25 mouse cellular contexts compared by ENCODE assay signal in the genomic region with DNA sequence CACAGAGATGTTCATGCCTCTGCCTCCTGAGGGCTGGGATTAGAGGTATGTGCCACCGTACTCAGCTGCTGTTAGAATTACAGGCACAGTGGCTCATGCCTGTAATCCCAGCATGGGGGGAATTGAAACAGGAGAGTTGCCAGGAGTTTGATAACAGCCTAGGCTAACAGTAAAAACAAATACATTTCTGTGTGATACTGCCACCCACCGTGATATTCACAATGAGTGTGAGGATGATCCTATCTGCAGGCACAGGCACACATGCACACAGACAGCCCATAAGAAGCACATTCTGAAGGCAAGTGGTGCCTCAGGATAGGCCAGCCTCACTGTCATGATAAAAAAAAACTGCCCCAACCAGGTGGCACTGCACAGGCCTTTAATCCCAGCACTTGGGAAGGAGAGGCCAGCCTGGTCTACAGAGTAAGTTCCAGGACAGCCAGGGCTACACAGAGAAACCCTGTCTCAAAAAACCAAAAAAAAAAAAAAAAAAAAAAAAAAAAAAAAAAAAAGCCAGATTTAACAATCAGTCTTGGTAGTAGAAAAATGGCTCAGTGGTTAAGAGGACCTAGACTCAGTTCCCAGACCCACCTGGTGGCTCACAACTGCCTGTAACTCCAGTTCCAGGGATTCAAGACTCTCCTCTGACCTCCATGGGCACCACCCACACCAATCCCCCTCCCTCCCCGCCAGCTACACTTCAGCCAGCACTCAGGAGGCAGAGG. TPM values are rescaled to one million over a fixed set of nuclear protein-coding genes. Genes with fewer than 3 reads are reported as not detected.
DNase-seq lines count a peak whose midpoint lies in the region; ATAC-seq and TF ChIP-seq lines count a peak whose summit lies in the region.
"Had no signal": no experiment of that assay in that cellular context is flagged by ENCODE, and none has a peak within 500 bp of the region (broad histone marks: within the 10 kb centered on the region; RNA-seq: fewer than 3 reads in every experiment).

No protein-coding gene starts in this region.

- TF ChIP-seq CTCF in liver, embryonic 14.5 days (IDR thresholded peaks at IDR 0.05; ENCODE audit: low read depth), result no peak

- DNase-seq in cerebellum, postnatal 14 days, result peak; percentile 39 to 45
- no peak for DNase-seq in cerebellum, postnatal 25 days
- no peak for DNase-seq in ES-E14 (ENCODE audit: low read depth, low spot score)
- no peak for DNase-seq in liver, embryonic 14.5 days (ENCODE audit: low read depth in 3 of 3, low spot score in 3 of 3)
- no peak for DNase-seq in right cerebral cortex, postnatal 36 days (ENCODE audit: low spot score in 2 of 2)
- DNase-seq in gastrocnemius, postnatal 10 days, result no peak
- DNase-seq: adrenal gland, adult 8-10 months; cerebellum, adult 11 months; cerebellum, adult 8-10 months; embryo, embryonic 11 days; gastrocnemius, adult 2 months; heart, adult 18-20 months; heart, postnatal 10 days; heart, postnatal 4 days had no signal

- 49% methylated on average over 3 of the region's 3 CpGs for WGBS in liver, embryonic 14.5 days (ENCODE audit: insufficient replicate concordance)

- peaks cover 26% of the 10 kb centered on the region for H3K27me3 ChIP-seq in liver, embryonic 14.5 days (ENCODE audit: control insufficient read depth, insufficient read depth, low read length)

- in situ Hi-C loops in ES-E14 (cut with MboI; ENCODE audit: low sequenced_read_pairs in 2 of 2, unreplicated experiment in 2 of 2), result no loop called here

- H3K36me3 ChIP-seq in ES-E14 (ENCODE audit: control insufficient read depth, insufficient read depth, low read length, poor library complexity, severe bottlenecking), result peaks cover 19% of the 10 kb centered on the region
- H3K36me3 ChIP-seq in liver, embryonic 14.5 days (replicated peaks; ENCODE audit: control insufficient read depth, insufficient read depth, low read depth), result no peaks in the 10 kb centered on the region; the same call in 1 of the 2 replicates

- H3K4me3 ChIP-seq in ES-E14 (ENCODE audit: insufficient read depth in 1 of 2, low read depth in 1 of 2, low read length in 2 of 2, poor library complexity in 1 of 2, severe bottlenecking in 1 of 2), result no peak overlapping the region
- no peak overlapping the region for H3K4me3 ChIP-seq in liver, embryonic 14.5 days (ENCODE audit: insufficient read depth in 1 of 2, low read depth in 2 of 2, low read length in 2 of 2)
- H3K4me3 ChIP-seq: embryonic facial prominence, embryonic 15.5 days; erythroblast, embryonic 14.5 days; forebrain, embryonic 10.5 days; gastrocnemius, adult 2 months; heart, embryonic 10.5 days; hindbrain, embryonic 12.5 days had no signal

- peaks cover 0 to 7% of the 10 kb centered on the region in 2 experiments; a peak in 1 of 4 replicates for H3K4me1 ChIP-seq in ES-E14 (ENCODE audit: control insufficient read depth in 2 of 2, insufficient read depth in 2 of 2, low read length in 2 of 2, poor library complexity in 1 of 2)
- H3K4me1 ChIP-seq in liver, embryonic 14.5 days (replicated peaks; ENCODE audit: control insufficient read depth in 2 of 2, insufficient read depth in 2 of 2, low read length in 1 of 2), result no peaks in the 10 kb centered on the region

- H3K4me2 ChIP-seq in liver, embryonic 14.5 days (ENCODE audit: low read depth), result no peak overlapping the region
- H3K4me2 ChIP-seq: embryonic facial prominence, embryonic 15.5 days; hindbrain, embryonic 12.5 days had no signal

- H3K9ac ChIP-seq in ES-E14 (ENCODE audit: insufficient read depth, low read depth, low read length, poor library complexity, severe bottlenecking), result no peak overlapping the region
- H3K9ac ChIP-seq in liver, embryonic 14.5 days (replicated peaks), result no peak overlapping the region
- H3K9ac ChIP-seq: embryonic facial prominence, embryonic 15.5 days; hindbrain, embryonic 12.5 days had no signal

- no peak for TF ChIP-seq EP300 in liver, embryonic 14.5 days (IDR thresholded peaks at IDR 0.05; ENCODE audit: low read depth)

- peak; percentile 66 for ATAC-seq in liver, embryonic 14.5 days (ENCODE audit: insufficient read depth)
- ATAC-seq in megakaryocyte-erythroid progenitor cell, adult 5-6 weeks (replicated peaks; ENCODE audit: low FRiP score, low TSS enrichment, poor library complexity, severe bottlenecking), result peak; percentile 81
- ATAC-seq: forebrain, embryonic 14.5 days; hindbrain, embryonic 16.5 days had no signal

- no peaks in the 10 kb centered on the region for H3K9me3 ChIP-seq in ES-E14 (ENCODE audit: control insufficient read depth, insufficient read depth, low read depth, low read length)
- H3K9me3 ChIP-seq in liver, embryonic 14.5 days (ENCODE audit: control insufficient read depth, low read length), result no peaks in the 10 kb centered on the region
- H3K9me3 ChIP-seq: embryonic facial prominence, embryonic 15.5 days; forebrain, embryonic 10.5 days; heart, embryonic 10.5 days; hindbrain, embryonic 12.5 days had no signal

- no peak overlapping the region for H3K27ac ChIP-seq in ES-E14 (ENCODE audit: insufficient read depth, low read depth, low read length, poor library complexity, severe bottlenecking)
- H3K27ac ChIP-seq in liver, embryonic 14.5 days, result no peak overlapping the region
- H3K27ac ChIP-seq: embryonic facial prominence, embryonic 15.5 days; forebrain, embryonic 10.5 days; gastrocnemius, adult 2 months; heart, embryonic 10.5 days; hindbrain, embryonic 12.5 days had no signal

TF ChIP-seq in ES-E14, 5 proteins besides CTCF, POLR2A, EP300 and RAD21:
- TF ChIP-seq ZNF384 (IDR thresholded peaks at IDR 0.05; ENCODE audit: low read depth, low read length), result 0 out of 2 replicates have a peak, but pooled peaks have one; percentile 60
- no peak for TF ChIP-seq CHD2 (IDR thresholded peaks at IDR 0.05; ENCODE audit: low read depth, low read length)
TF ChIP-seq in ES-E14: peak in this region for 1.

RNA-seq across cellular contexts. Expression of a gene that starts 6.3 kb away (rescaled TPM):
- 0.76 and 0.95 TPM in 2 replicates for total RNA-seq in ES-E14 (2012; rRNA removed)
- not detected in 2 replicates for polyA plus RNA-seq in liver, embryonic 14.5 days (2012; rRNA removed)
- not detected in 2 replicates for polyA plus RNA-seq in liver, embryonic 14.5 days (2014; fragmentation: Nextera tagmentation; extraction: Ambion mirVana)
- not detected in 2 replicates for total RNA-seq in megakaryocyte-erythroid progenitor cell, adult 5-6 weeks (2014; fragmentation: Nextera tagmentation)
- total RNA-seq in megakaryocyte-erythroid progenitor cell, adult 5-6 weeks (2017), result not detected in 2 replicates
- under 1 TPM; 0.70 to 0.99 TPM for total RNA-seq in gastrocnemius, postnatal 10 days (2021)
- total RNA-seq: common myeloid progenitor, adult 5-6 weeks; gastrocnemius, adult 2 months; heart, adult 18-20 months; heart, postnatal 10 days; heart, postnatal 4 days had no signal
- polyA plus RNA-seq: erythroblast, embryonic 14.5 days; heart, embryonic 14.5 days had no signal

RNA-seq across cellular contexts. Expression of a gene that starts 19.2 kb away (rescaled TPM):
- total RNA-seq in ES-E14 (2012; rRNA removed), result 12.0 and 31.9 TPM in 2 replicates
- 0.16 TPM in 1 of 2 replicates, not detected in the other for polyA plus RNA-seq in liver, embryonic 14.5 days (2012; rRNA removed)
- 0.22 and 0.30 TPM in 2 replicates for polyA plus RNA-seq in liver, embryonic 14.5 days (2014; fragmentation: Nextera tagmentation; extraction: Ambion mirVana)
- not detected in 2 replicates for total RNA-seq in megakaryocyte-erythroid progenitor cell, adult 5-6 weeks (2014; fragmentation: Nextera tagmentation)
- not detected in 2 replicates for total RNA-seq in megakaryocyte-erythroid progenitor cell, adult 5-6 weeks (2017)
- 1 to 10 TPM in 1 of 2 experiments, under 1 TPM in 1; 0.99 to 2.5 TPM for total RNA-seq in gastrocnemius, postnatal 10 days (2021)
- total RNA-seq: common myeloid progenitor, adult 5-6 weeks; gastrocnemius, adult 2 months; heart, adult 18-20 months; heart, postnatal 4 days had no signal
- polyA plus RNA-seq: erythroblast, embryonic 14.5 days had no signal

RNA-seq across cellular contexts. Expression of a gene that starts 21.5 kb away (rescaled TPM):
- 0.13 and 0.26 TPM in 2 replicates for total RNA-seq in ES-E14 (2012; rRNA removed)
- 0.07 and 0.11 TPM in 2 replicates for polyA plus RNA-seq in liver, embryonic 14.5 days (2012; rRNA removed)
- polyA plus RNA-seq in liver, embryonic 14.5 days (2014; fragmentation: Nextera tagmentation; extraction: Ambion mirVana), result 0.24 and 0.27 TPM in 2 replicates
- total RNA-seq in megakaryocyte-erythroid progenitor cell, adult 5-6 weeks (2014; fragmentation: Nextera tagmentation), result not detected in 2 replicates
- not detected in 2 replicates for total RNA-seq in megakaryocyte-erythroid progenitor cell, adult 5-6 weeks (2017)
- 1 to 10 TPM; 1.0 to 1.1 TPM for total RNA-seq in gastrocnemius, postnatal 10 days (2021)
- total RNA-seq: common myeloid progenitor, adult 5-6 weeks; gastrocnemius, adult 2 months; heart, adult 18-20 months; heart, postnatal 10 days; heart, postnatal 4 days had no signal
- polyA plus RNA-seq: embryonic facial prominence, embryonic 11.5 days; erythroblast, embryonic 14.5 days; forebrain, embryonic 10.5 days; forebrain, embryonic 14.5 days; heart, embryonic 10.5 days; heart, embryonic 14.5 days; hindbrain, embryonic 12.5 days; hindbrain, embryonic 16.5 days had no signal

RNA-seq across cellular contexts. Expression of a gene that starts 29.4 kb away (rescaled TPM):
- 23.7 and 31.1 TPM in 2 replicates for total RNA-seq in ES-E14 (2012; rRNA removed)
- 6.9 and 7.8 TPM in 2 replicates for polyA plus RNA-seq in liver, embryonic 14.5 days (2012; rRNA removed)
- 11.1 and 13.6 TPM in 2 replicates for polyA plus RNA-seq in liver, embryonic 14.5 days (2014; fragmentation: Nextera tagmentation; extraction: Ambion mirVana)
- total RNA-seq in megakaryocyte-erythroid progenitor cell, adult 5-6 weeks (2014; fragmentation: Nextera tagmentation), result 54.5 and 74.1 TPM in 2 replicates
- total RNA-seq in megakaryocyte-erythroid progenitor cell, adult 5-6 weeks (2017), result 11.0 and 32.1 TPM in 2 replicates
- total RNA-seq in gastrocnemius, postnatal 10 days (2021), result 10 to 100 TPM; 24.6 to 28.7 TPM

RNA-seq across cellular contexts. Expression of a gene that starts 29.5 kb away (rescaled TPM):
- total RNA-seq in ES-E14 (2012; rRNA removed), result 7.3 and 9.7 TPM in 2 replicates
- polyA plus RNA-seq in liver, embryonic 14.5 days (2012; rRNA removed), result 10.7 and 13.6 TPM in 2 replicates
- 11.3 and 13.0 TPM in 2 replicates for polyA plus RNA-seq in liver, embryonic 14.5 days (2014; fragmentation: Nextera tagmentation; extraction: Ambion mirVana)
- 23.0 and 39.1 TPM in 2 replicates for total RNA-seq in megakaryocyte-erythroid progenitor cell, adult 5-6 weeks (2014; fragmentation: Nextera tagmentation)
- 9.7 and 17.4 TPM in 2 replicates for total RNA-seq in megakaryocyte-erythroid progenitor cell, adult 5-6 weeks (2017)
- total RNA-seq in gastrocnemius, postnatal 10 days (2021), result 10 to 100 TPM; 12.1 to 12.8 TPM

Comparison
In these comparisons a context has a peak if more than half of its experiments do, and no peak if none do; other contexts are left out.
1. DNase-seq: peak in cerebellum, postnatal 14 days (2 of 2); none in cerebellum, postnatal 25 days (0 of 2), ES-E14 (single experiment), liver, embryonic 14.5 days (0 of 3), right cerebral cortex, postnatal 36 days (0 of 2) and gastrocnemius, postnatal 10 days (single experiment).